ENCODE assay signal across 10 mouse cellular contexts in genomic region chr4:32351236-32351635, GRCm38 (mm10).
A peak's percentile ranks its signal among the peaks of the same experiment; 100 is the strongest.
DNase-seq lines count a peak whose midpoint lies in the region; ATAC-seq and TF ChIP-seq lines count a peak whose summit lies in the region.
"Had no signal": no experiment of that assay in that cellular context is flagged by ENCODE, and none has a peak within 500 bp of the region (broad histone marks: within the 10 kb centered on the region; RNA-seq: fewer than 3 reads in every experiment).

No protein-coding gene starts in this region.

- peak overlapping the region; percentile 31 for H3K27ac ChIP-seq in kidney, embryonic 16.5 days (ENCODE audit: low read length)
- H3K27ac ChIP-seq in heart, embryonic 16.5 days (ENCODE audit: low read length): peak overlapping the region; percentile 46
- H3K27ac ChIP-seq in midbrain, embryonic 13.5 days: peak overlapping the region; percentile 8; the same call in 1 of the 2 replicates
- H3K27ac ChIP-seq: liver, embryonic 15.5 days had no signal

- H3K4me2 ChIP-seq in kidney, embryonic 16.5 days (replicated peaks; ENCODE audit: low read depth, low read length): no peak overlapping the region
- peak overlapping the region; percentile 32; the same call in 1 of the 2 replicates for H3K4me2 ChIP-seq in heart, embryonic 16.5 days (ENCODE audit: low read depth, low read length)
- peak overlapping the region; percentile 20 for H3K4me2 ChIP-seq in midbrain, embryonic 13.5 days (replicated peaks)
- H3K4me2 ChIP-seq: liver, embryonic 15.5 days had no signal

- H3K4me1 ChIP-seq in kidney, embryonic 16.5 days (ENCODE audit: insufficient read depth, low read length): peaks cover 13% of the 10 kb centered on the region
- H3K4me1 ChIP-seq in heart, embryonic 16.5 days (ENCODE audit: control insufficient read depth, insufficient read depth, low read length): peaks cover 22% of the 10 kb centered on the region
- peaks cover 49% of the 10 kb centered on the region for H3K4me1 ChIP-seq in midbrain, embryonic 13.5 days (replicated peaks)

- ATAC-seq in kidney, embryonic 16.5 days (ENCODE audit: low FRiP score, low TSS enrichment): peak; percentile 36; the same call in 1 of the 2 replicates
- ATAC-seq in heart, embryonic 16.5 days (replicated peaks; ENCODE audit: extremely low read depth, insufficient read depth, low FRiP score): peak; percentile 61
- ATAC-seq in midbrain, embryonic 13.5 days: peak; percentile 74

- no peak for TF ChIP-seq CTCF in brain, embryonic 14.5 days (IDR thresholded peaks at IDR 0.05; ENCODE audit: borderline replicate concordance, extremely low read depth, insufficient read depth, insufficient read length)

- DNase-seq in kidney, adult 18-20 months: no peak
- DNase-seq in brain, embryonic 14.5 days (ENCODE audit: low read depth): peak; percentile 75
- no peak for DNase-seq in left cerebral cortex, adult 8-10 months (ENCODE audit: low spot score in 2 of 2)
- DNase-seq in cerebellum, postnatal 4 days (ENCODE audit: low spot score in 2 of 2): no peak
- DNase-seq in urinary bladder, postnatal 4 days (ENCODE audit: low spot score in 2 of 2): no peak

- H3K27me3 ChIP-seq in kidney, embryonic 16.5 days (ENCODE audit: insufficient read depth, low read length): no peaks in the 10 kb centered on the region
- no peaks in the 10 kb centered on the region for H3K27me3 ChIP-seq in heart, embryonic 16.5 days (ENCODE audit: control insufficient read depth, insufficient read depth, low read length)
- no peaks in the 10 kb centered on the region for H3K27me3 ChIP-seq in midbrain, embryonic 13.5 days
- H3K27me3 ChIP-seq: liver, embryonic 15.5 days had no signal

- H3K9ac ChIP-seq in kidney, embryonic 16.5 days (replicated peaks; ENCODE audit: low read length): no peak overlapping the region
- H3K9ac ChIP-seq in heart, embryonic 16.5 days (ENCODE audit: low read length): no peak overlapping the region
- H3K9ac ChIP-seq in midbrain, embryonic 13.5 days (replicated peaks): no peak overlapping the region
- H3K9ac ChIP-seq: liver, embryonic 15.5 days had no signal

- 30% methylated on average over 10 of the region's 10 CpGs for WGBS in kidney, embryonic 16.5 days
- 32% methylated on average over 10 of the region's 10 CpGs for WGBS in heart, embryonic 16.5 days
- 7% methylated on average over 10 of the region's 10 CpGs for WGBS in midbrain, embryonic 13.5 days

- no peak for TF ChIP-seq POLR2A in brain, embryonic 14.5 days (IDR thresholded peaks at IDR 0.05; ENCODE audit: borderline replicate concordance, extremely low read depth, insufficient read depth, insufficient read length, poor library complexity, severe bottlenecking)

- H3K4me3 ChIP-seq in kidney, embryonic 16.5 days (ENCODE audit: low read length): no peak overlapping the region
- no peak overlapping the region for H3K4me3 ChIP-seq in heart, embryonic 16.5 days (ENCODE audit: low read length)
- H3K4me3 ChIP-seq in midbrain, embryonic 13.5 days (replicated peaks): no peak overlapping the region
- H3K4me3 ChIP-seq: liver, embryonic 15.5 days had no signal

- no peaks in the 10 kb centered on the region for H3K36me3 ChIP-seq in kidney, embryonic 16.5 days (ENCODE audit: insufficient read depth, low read length)
- no peaks in the 10 kb centered on the region for H3K36me3 ChIP-seq in heart, embryonic 16.5 days (ENCODE audit: control insufficient read depth, insufficient read depth)
- no peaks in the 10 kb centered on the region for H3K36me3 ChIP-seq in midbrain, embryonic 13.5 days
- H3K36me3 ChIP-seq: G1E; liver, embryonic 15.5 days had no signal

- no peaks in the 10 kb centered on the region for H3K9me3 ChIP-seq in kidney, embryonic 16.5 days (ENCODE audit: low read length)
- H3K9me3 ChIP-seq in heart, embryonic 16.5 days (replicated peaks; ENCODE audit: control insufficient read depth, low read length): no peaks in the 10 kb centered on the region
- no peaks in the 10 kb centered on the region for H3K9me3 ChIP-seq in midbrain, embryonic 13.5 days
- H3K9me3 ChIP-seq: G1E; liver, embryonic 15.5 days had no signal
